Mouse (Mus musculus): ENCODE results near the gene Gigyf1.

Gene Gigyf1

DNA sequence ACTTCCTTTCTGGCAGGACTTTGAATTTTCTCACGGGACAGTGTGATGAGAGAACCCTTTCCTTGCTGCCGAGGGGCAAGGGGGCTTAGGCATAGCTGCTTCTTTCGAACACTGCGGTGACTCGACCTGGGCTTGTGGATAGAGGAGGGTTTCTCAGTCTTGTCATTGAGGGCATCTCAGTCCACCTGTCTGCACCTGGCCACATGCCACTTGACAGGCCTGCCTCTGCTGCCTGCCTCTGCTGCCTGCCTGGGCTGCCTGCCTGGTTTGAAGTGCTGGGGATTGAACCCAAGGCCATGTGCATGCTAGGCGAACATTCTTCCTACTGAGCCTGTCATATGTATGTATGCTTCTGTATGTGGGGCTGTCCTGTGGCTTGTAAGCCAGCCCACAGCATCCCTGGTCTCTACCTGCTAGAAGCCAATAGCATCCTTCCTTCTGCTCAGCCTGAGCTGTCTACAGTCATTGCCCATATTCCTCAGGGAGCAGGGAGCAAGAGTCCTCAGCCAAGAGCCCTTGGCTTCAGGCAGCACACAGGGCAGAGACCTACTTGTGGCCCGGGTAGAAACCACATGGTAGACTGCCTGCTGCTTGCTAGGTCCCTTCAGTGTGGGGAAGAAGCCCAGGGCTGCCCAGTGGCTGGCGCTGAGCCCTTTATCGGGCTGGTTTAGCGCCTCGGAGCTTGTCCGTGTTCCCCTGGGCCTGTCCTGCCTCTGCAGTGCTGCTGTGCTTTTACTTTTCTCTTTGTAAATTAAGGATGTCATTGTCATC lies 4.2 kb upstream of the Gigyf1 start:
- DNase-seq (ENCODE audit: low spot score), result no peak

DNA sequence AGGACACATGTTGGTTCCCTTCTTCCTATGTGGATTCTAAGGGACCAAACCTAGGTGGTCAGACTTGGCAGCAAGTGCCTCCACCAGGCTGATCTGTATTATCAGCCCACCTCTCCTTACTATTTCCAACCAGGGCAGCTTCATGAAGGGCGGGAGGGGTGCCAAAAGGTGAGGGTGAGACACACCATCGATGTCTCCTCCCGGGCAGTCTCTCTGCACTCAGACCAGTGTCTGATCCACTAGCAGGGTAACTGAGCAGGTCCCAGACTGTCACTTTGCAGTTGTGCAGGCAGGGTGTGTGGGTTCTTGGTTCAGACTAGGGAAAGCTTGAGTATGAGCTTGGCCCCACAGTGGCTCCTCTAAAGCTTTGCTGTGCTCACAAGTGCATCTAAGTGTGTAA lies 3.5 kb upstream of the Gigyf1 start:
- no peak for DNase-seq (ENCODE audit: low spot score)

DNA sequence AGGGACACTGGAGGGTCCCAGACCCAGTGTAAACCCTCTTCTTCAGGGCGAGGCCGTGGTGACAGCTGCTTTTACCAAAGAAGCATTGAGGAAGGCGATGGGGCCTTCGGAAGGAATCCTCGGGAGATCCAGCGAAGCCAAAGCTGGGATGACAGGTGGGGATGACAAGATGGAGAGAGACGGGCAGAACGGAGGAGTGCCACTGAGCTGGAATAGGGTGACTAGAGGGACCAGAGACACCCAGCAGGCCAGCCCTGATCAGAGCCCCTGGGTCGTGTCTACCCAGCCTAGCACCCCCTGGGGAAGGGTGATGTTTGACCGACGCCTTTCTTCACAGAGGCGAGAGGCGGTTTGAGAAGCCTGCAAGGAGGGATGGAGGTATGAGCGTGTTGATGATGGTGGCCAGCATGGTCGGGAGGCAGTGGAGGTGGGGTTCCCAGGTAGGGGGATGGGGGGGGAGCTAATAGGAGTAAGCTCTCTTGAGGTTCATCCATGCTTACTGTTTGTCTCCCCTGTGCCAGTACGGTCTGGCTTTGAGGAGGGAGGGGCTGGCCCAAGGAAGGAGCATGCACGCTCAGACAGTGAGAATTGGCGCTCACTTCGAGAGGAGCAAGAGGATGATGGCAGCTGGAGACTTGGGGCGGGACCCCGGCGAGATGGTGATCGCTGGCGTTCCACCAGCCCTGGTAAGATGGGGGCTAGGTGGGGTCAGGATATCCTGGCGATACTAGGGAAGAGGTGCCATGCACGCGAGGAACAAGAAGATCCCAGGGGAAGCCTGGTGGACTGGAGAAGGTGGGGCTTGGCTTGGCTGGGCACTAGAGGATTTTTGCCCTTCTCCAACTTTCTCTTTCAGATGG lies 1.6 kb downstream of the Gigyf1 start:
- no peak for DNase-seq (ENCODE audit: low spot score)

DNA sequence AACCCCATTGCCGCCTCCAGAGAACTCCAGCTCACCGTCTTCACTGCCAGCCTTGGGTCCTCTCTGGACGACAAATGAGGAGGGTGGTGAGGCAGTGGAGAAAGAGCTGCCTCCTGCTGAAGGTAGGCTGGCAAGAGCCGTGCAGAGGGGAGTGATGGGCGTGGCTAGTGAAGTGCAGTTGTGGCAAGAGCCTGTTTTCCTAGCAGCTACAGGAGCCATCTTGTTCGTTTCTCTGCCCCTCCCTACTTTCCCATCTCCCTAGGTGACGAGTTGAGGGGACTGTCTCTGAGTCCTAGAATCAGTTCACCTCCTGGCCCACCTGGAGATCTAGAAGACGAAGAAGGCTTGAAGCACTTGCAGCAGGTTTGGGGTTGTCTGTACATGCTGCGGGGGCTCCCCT lies 3.5 kb downstream of the Gigyf1 start:
- DNase-seq (ENCODE audit: low spot score), result no peak

DNA sequence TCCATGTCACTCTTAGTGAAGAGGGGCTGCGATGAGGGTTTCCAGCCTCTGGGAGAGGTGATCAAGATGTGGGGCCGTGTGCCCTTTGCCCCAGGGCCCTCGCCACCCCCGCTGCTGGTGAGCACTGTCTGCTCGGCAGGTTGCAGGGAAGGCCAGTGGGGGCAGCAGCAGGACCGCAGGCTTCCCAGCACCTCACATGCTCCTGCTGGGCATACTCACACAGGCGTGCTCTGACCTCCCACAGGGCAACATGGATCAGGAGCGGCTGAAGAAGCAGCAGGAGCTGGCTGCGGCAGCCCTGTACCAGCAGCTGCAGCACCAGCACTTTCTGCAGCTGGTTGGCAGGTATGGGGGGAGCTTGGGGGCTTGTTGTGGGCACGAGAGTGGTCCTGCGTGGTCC lies 4.4 kb downstream of the Gigyf1 start:
- no peak for DNase-seq (ENCODE audit: low spot score)

DNA sequence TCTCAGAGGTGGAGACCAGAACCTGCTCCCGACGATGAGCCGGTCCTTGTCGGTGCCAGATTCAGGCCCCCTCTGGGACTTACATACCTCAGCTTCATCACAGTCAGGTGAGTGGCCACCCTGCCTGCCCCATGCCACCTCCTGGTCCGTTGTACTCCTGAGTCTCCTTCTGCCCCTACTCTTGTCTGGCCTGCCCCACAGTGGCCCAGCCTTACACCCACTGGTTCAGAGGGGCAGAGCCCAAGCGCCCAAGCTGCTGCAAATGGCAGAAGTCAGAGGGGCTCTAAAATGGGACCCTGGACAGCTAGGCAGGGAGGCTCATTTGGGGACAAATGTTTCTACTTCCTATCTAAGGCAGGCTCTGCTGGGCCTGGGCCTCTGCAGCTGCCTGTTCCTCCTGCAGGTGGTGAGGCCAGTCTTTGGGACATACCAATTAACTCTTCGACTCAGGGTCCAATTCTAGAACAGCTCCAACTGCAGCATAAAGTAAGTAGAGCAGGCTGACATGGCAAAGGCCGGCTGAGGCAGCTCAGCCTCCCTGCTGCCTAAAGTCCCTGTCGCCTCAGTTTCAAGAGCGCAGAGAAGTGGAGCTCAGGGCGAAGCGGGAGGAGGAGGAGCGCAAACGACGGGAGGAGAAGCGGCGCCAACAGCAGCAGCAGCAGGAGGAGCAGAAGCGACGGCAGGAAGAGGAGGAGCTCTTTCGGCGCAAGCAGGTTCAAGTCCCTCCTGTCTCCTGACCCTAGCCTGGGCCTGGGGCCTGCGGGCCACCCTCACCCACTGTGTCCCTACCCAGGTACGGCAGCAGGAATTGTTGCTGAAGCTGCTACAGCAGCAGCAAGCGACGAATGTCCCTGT lies 5.3 kb downstream of the Gigyf1 start:
- DNase-seq (ENCODE audit: low spot score), result no peak

DNA sequence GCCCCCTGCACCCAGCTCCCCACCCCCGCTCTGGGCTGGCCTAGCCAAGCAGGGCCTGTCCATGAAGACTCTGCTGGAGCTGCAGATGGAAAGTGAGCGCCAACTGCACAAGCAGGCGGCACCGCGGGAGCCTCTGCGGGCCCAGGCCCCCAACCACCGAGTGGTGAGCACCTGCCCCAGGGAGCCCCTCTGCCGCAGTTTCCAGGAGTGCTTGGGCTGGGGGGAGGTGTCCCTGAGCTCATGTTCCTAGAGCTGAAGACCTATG lies 5.8 kb downstream of the Gigyf1 start:
- no peak for DNase-seq (ENCODE audit: low spot score)

DNA sequence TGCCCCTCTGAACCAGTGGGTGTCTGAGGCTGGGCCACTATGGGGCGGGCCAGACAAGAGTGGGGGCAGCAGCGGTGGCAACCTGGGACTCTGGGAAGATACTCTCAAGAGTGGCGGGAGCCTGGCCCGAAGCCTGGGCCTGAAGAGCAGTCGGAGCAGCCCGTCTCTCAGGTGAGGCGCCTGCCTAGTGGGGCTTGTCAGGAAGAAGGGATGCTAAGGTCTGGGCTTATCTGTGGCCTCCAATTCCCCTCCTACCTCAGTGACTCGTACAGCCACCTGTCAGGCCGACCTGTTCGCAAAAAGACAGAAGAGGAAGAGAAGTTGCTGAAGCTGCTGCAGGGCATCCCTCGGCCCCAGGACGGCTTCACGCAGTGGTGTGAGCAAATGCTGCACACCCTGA lies 6.3 kb downstream of the Gigyf1 start:
- DNase-seq (ENCODE audit: low spot score), result no peak

DNA sequence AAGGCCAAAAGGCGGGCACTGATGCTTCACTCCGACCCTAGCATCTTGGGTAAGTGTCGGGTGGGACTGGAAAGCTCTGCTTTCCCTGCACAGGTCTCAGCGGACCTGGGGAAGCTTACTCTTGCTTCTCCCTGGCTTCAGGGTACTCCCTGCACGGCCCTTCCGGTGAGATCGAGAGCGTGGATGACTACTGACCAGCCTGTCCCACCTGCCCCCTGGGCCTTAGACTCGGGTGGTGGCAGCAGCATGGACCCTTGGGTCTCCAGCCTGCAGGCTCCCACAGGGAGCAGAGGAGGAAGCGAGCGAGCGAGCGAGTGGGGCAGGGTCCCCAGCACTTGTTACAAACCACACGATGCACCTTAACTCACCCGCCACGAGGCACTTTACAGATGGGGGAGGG lies 7.2 kb downstream of the Gigyf1 start:
- DNase-seq (ENCODE audit: low spot score), result no peak

DNA sequence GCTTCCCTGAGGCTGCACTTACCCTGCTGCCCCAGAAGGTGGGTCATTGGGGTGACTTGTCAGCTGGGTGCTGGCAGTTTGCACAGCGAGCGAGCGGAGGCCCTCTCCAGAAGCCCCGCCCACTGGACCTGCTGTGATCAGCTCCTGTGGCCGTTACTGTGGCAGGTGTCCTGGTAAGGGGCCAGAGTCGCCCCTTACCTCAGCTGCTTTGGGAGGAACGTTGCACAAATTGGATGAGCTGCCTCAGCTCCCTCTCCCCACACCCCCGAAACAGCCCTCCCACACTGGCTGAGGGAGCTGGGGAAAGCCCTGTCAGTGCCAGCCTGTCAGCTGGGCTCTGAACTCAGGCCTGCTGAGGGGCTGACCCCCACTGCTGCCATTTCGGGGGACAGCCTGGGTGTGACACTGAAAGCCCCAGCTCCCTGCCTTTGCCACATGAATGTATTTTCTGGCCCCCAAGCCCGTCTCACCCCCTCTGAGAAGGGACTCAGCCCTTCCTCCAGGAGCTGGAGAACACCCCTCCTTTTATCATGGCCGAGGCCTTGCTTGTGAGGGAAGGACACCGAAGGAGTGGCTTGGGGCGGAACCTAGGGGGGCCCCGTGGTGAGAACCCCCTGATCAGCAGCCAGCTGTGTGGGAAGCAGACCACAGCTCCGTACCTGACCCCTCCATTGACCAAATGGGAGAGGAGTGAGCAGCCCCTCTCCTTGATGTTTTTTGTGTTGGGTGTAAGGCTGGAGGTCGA lies 8.0 kb downstream of the Gigyf1 start:
- no peak for DNase-seq (ENCODE audit: low spot score)

DNA sequence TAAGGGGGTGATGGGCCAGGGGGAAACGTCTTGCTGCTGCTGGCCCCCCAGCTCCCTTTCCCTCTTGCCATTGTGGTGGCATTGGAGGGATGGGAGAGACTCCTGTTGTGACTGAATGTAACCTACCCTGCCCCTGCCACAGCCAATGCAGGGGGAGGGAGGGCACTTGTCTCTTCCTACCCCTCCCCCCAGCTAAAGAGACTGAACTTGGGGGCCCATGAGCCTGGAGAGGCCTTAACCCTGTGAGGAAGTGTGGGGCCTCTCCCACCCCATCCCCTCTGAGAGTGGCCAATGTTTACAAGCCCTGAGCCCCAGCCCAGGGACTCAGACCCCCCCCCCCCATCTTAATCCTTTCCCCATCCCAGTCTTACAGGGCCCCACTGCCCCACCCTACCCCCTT lies 9.1 kb downstream of the Gigyf1 start:
- DNase-seq (ENCODE audit: low spot score), result no peak

DNA sequence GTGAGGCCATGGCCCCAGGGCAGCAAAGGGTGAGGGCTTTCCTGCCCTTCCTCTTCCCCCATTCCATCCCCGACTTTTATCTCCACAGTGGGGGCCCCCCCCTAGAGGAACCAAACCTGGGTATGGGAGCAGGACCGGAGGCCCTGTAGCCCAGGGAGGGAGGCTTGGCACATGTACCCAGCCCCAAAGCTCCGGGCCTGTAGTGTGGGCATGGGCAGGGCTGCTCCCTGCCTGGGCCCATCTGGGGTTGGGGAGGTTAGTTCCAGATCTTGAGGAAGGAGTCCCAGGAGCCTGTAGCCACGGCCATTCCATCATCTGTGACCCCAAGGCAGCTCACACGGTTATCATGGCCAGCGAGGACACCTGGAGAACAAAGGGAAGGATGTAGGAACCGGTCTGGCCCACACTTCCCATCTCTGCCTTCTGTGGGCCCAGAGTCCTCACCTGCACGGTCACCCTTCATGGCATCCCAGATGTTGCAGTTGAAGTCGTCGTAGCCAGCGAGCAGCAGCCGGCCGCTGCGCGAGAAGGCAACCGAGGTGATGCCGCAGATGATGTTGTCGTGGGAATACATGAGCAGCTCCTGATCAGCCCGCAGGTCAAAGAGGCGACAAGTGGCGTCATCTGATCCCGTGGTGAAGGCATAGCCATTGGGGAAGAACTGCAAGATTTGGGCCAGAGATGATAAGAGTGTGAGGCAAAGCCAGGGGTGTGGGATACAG lies 10.1 kb downstream of the Gigyf1 start:
- DNase-seq (ENCODE audit: low spot score), result no peak

DNA sequence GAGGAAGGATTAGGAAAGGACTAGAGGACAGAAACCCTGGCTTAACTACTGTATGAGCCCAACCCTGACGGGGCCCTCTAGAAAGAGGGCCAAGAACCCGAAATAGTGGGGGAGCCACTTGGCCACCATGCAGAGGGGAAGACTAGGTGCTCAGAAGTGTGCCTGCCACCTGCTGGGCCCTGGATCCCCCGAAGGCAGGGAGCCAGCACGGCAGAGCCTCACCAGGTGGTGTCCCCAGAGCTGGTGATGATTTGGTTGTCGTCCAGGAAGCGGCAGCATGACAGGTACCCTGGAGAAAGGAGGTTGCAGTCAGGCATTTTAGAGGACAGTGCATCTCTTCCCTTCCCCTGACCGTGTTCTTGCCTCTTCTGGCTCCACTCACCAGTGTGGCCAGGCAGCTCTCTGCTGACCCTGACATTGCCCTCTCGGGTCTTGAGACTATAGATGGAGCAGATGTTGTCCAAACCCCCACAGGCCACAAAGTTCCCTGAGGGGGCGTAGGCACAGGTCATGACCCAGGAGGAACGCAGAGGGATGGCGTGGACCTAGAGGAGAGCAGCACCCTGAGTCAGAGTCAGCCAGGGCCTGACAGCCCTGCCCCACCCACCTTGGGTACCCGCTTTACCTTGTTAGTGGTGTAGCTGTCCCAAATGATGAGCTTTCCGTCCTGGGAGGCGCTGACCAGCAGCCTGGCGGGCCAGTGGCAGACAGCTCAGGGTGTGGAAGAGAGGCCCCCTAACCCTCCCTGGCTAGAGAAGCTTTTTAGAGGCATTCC lies 11.1 kb downstream of the Gigyf1 start:
- DNase-seq (ENCODE audit: low spot score), result peak; percentile 26

DNA sequence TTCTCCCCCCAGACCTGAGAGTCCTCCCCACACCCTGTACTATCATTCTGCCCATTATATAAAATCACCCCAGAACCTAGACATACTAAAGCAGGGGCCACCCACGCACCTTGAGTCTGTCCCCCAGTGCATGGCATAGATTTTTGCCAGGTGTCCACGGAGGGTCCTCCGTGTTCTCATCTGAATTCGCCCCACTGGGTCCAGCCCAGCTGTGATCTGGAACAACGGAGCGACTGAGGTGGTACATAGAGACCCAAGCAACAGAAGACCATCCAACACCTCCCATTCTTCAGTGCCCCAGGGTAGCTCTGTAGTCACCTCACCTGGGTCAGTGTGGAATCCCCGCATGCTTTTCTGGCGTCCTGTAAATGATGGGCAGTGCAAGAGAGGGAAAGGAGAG lies 11.7 kb downstream of the Gigyf1 start:
- no peak for DNase-seq (ENCODE audit: low spot score)

DNA sequence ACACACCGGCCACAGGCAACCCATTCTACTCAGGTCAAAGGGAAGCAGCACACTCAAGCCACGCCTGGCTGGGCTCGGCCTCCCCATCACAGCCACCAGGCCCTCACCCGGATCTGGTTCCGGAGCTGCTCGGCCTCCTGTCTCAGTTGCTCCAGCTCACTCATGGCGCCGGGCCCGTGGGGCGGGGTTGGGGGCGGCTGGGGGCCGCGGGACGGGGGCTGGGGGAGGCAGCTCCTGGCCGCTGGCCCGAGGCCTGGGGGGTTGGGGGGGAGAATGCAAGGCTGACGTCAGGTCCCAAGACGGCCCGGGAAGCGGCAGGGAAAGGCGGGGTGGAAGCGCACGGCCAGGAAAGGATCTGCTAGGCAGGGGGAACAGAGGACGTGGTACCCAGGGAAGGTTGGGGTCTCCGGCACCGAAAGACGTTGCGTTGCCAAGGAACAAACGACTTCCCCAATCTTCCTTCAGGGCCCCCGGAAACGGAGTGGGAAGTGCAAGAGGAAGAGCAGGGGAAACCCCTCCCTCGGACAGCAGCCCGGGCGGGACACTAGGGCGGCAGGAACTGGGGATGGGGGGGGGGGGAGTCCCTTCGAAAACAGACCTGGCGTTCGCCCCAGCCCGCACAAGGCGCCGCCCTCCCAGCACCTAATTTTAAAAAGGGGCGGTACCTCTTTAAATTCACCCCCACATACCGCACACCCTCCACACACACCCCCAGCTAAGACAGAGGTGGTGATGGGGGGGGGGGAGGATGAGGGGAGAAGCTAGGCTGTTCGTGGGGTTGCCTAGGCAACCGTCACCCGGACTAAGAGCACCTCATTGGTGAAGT lies 12.5 kb downstream of the Gigyf1 start:
- DNase-seq (ENCODE audit: low spot score), result peak; percentile 81

DNA sequence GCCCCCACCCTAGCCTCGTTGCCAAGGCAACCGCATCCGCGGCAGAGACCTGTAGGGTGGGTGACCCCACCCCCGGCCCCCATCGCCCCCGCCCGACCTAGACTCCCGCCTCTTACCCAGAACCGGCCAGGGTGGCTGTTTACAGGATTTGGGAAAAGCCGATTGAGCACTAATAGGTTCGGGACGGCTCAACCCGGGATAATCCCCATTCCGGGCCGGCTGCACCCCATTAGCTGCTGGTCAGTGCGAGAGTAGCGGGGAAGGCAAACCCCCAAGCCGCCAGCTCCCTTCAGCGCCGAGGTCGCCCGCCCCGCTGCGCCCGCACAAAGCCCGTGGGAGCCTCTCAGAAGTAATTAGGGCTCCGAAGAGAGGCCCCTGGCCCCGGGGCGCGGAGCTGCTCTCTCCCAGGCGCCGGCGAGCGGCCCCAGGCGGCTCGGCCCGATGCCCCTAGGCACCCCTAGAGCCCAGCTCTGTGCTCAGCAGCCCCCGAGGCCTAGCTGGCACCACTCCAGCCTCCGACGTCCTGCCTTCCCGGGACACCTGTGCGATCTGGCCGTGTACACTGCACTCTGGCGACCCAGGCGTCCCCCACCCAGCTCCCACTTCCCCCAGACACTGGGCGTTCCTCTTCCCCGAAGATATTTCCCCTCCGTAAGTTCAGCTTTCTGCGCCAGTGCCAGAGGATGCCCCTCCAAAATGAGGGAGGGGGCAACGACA lies 13.2 kb downstream of the Gigyf1 start:
- DNase-seq (ENCODE audit: low spot score), result peak; percentile 70

DNA sequence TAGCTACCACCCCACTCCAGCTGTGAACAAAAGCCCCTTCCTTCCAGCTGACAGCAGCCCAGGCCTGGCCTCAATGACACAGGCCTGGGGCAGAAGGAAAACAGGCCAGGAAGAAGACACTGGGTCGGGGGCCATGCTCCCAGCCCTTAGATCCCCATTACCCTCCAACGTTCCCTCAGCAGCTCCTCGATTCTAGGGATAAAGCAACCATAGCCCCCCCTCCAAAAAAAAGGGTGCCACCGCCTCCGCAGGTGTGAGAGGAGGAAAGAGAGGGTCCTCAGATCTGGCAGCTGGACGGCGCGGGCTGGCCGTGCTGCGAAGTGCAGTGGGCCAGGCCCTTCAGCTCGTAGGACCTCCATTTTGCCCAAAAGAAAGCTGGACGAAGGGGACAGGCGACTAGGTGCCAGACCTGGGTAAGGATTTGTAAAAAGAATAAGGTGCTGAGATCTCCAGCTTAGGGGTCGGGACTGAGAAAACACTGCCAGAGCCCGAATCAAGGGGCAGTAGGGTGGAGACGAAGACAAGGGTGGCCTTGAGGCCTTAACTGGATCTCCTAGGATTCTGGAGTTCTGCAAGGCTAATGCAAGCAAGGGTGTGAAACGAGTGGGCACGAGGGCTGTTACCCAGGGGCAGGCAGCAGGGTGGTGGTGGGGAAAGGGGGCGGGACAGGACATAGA lies 13.9 kb downstream of the Gigyf1 start:
- no peak for DNase-seq (ENCODE audit: low spot score)

DNA sequence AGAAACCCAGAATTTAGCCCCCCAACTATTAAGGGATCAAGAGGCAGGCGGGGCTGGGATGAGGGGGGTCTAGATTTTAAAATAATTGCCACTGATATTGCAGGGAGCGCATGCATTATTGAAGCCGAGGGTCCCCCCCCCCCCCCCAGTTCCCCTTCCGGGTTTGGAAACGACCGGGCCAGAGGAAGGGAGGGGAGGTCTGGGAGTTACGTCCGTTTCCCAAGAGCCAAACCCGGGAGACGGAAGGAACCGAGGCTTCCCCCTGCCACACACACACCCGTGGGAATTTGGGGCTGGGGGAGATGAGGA lies 14.4 kb downstream of the Gigyf1 start:
- no peak for DNase-seq (ENCODE audit: low spot score)
